Mouse (Mus musculus): ENCODE results near the gene Stard10. TPM values are rescaled to one million over a fixed set of nuclear protein-coding genes. Genes with fewer than 3 reads are reported as not detected.

Gene Stard10
- 128 and 142 TPM in 2 replicates for polyA plus RNA-seq (2015; fragmentation: Nextera tagmentation; extraction: Ambion mirVana)

GRCm38 (mm10) chr7:101317014-101317413 lies at the start of gene Stard10:
TSS of gene Stard10 (plus strand) at chr7:101317086.
- peaks cover 69% of the 10 kb centered on the region for H3K4me1 ChIP-seq (ENCODE audit: control insufficient read depth, low read depth, low read length)

GRCm38 (mm10) chr7:101267457-101268259 lies 49.2 kb upstream of the Stard10 start:
- Histone ChIP-seq H3K27ac (ENCODE audit: low read length) (no peak overlapping the region), H3K9ac (ENCODE audit: low read depth, low read length) (no peak overlapping the region), H3K36me3 (ENCODE audit: control insufficient read depth, insufficient read depth) (no peaks in the 10 kb centered on the region; the same call in 1 of the 2 replicates), H3K27me3 (ENCODE audit: control insufficient read depth, insufficient read depth, low read depth, low read length) (no peaks in the 10 kb centered on the region), H3K4me3 (ENCODE audit: low read depth, low read length) (no peak overlapping the region), H3K4me1 (ENCODE audit: control insufficient read depth, low read depth, low read length) (peaks cover 7% of the 10 kb centered on the region), H3K9me3 (replicated peaks; ENCODE audit: control insufficient read depth, low read length) (no peaks in the 10 kb centered on the region), H3K4me2 (ENCODE audit: low read depth, low read length) (no peak overlapping the region)
- ATAC-seq (ENCODE audit: low read depth): no peak; the same call in 1 of the 2 replicates
- 31% methylated on average over 3 of the region's 3 CpGs for WGBS (ENCODE audit: insufficient replicate concordance)

More at GRCm38 (mm10) chr7:101317014-101317413, at the start of gene Stard10:
- no peaks in the 10 kb centered on the region for H3K9me3 ChIP-seq (replicated peaks; ENCODE audit: control insufficient read depth, low read length)
- peak within 1 kb of the TSS; percentile 81 for H3K27ac ChIP-seq (ENCODE audit: low read length)
- peak within 1 kb of the TSS; percentile 45 for H3K4me2 ChIP-seq (ENCODE audit: low read depth, low read length)
- WGBS (ENCODE audit: insufficient replicate concordance): 36% methylated on average over 3 of the region's 3 CpGs
- H3K27me3 ChIP-seq (ENCODE audit: control insufficient read depth, insufficient read depth, low read depth, low read length): no peaks in the 10 kb centered on the region
- no peak within 1 kb of the TSS for H3K4me3 ChIP-seq (ENCODE audit: low read depth, low read length)
- peak within 1 kb of the TSS; percentile 25 for H3K9ac ChIP-seq (ENCODE audit: low read depth, low read length)
- no peak for ATAC-seq (ENCODE audit: low read depth)
- no peaks in the 10 kb centered on the region for H3K36me3 ChIP-seq (ENCODE audit: control insufficient read depth, insufficient read depth)

GRCm38 (mm10) chr7:101271602-101272001 lies 45.3 kb upstream of the Stard10 start:
- H3K27me3 ChIP-seq (ENCODE audit: control insufficient read depth, insufficient read depth, low read depth, low read length): no peaks in the 10 kb centered on the region
- no peak for ATAC-seq (ENCODE audit: low read depth)
- no peak overlapping the region for H3K27ac ChIP-seq (ENCODE audit: low read length)
- H3K4me3 ChIP-seq (ENCODE audit: low read depth, low read length): no peak overlapping the region
- no peaks in the 10 kb centered on the region; the same call in none of the 2 replicates for H3K36me3 ChIP-seq (ENCODE audit: control insufficient read depth, insufficient read depth)
- H3K4me2 ChIP-seq (ENCODE audit: low read depth, low read length): no peak overlapping the region
- no peaks in the 10 kb centered on the region for H3K9me3 ChIP-seq (replicated peaks; ENCODE audit: control insufficient read depth, low read length)
- H3K4me1 ChIP-seq (ENCODE audit: control insufficient read depth, low read depth, low read length): peaks cover 10% of the 10 kb centered on the region
- WGBS (ENCODE audit: insufficient replicate concordance): 51% methylated on average over 1 of the region's 1 CpGs
- H3K9ac ChIP-seq (ENCODE audit: low read depth, low read length): no peak overlapping the region

- no peak overlapping the region for H3K27ac ChIP-seq (ENCODE audit: low read length)
- H3K9me3 ChIP-seq (replicated peaks; ENCODE audit: control insufficient read depth, low read length): no peaks in the 10 kb centered on the region
- WGBS (ENCODE audit: insufficient replicate concordance): 59% methylated on average over 8 of the region's 8 CpGs
- no peaks in the 10 kb centered on the region for H3K27me3 ChIP-seq (ENCODE audit: control insufficient read depth, insufficient read depth, low read depth, low read length)
- no peaks in the 10 kb centered on the region; the same call in none of the 2 replicates for H3K36me3 ChIP-seq (ENCODE audit: control insufficient read depth, insufficient read depth)
- ATAC-seq (ENCODE audit: low read depth): peak; percentile 85
- no peak overlapping the region for H3K4me3 ChIP-seq (ENCODE audit: low read depth, low read length)
- H3K4me2 ChIP-seq (ENCODE audit: low read depth, low read length): peak overlapping the region; percentile 17; the same call in 1 of the 2 replicates
- H3K4me1 ChIP-seq (ENCODE audit: control insufficient read depth, low read depth, low read length): peaks cover 10% of the 10 kb centered on the region
- no peak overlapping the region for H3K9ac ChIP-seq (ENCODE audit: low read depth, low read length)
Observed at GRCm38 (mm10) chr7:101272466-101273160, 44.3 kb upstream of the Stard10 start.

GRCm38 (mm10) chr7:101282721-101283120 lies 34.2 kb upstream of the Stard10 start:
- no peak overlapping the region for H3K9ac ChIP-seq (ENCODE audit: low read depth, low read length)
- H3K36me3 ChIP-seq (ENCODE audit: control insufficient read depth, insufficient read depth): no peaks in the 10 kb centered on the region; the same call in 1 of the 2 replicates
- no peaks in the 10 kb centered on the region for H3K9me3 ChIP-seq (replicated peaks; ENCODE audit: control insufficient read depth, low read length)
- H3K27ac ChIP-seq (ENCODE audit: low read length): no peak overlapping the region
- H3K4me3 ChIP-seq (ENCODE audit: low read depth, low read length): no peak overlapping the region
- H3K4me1 ChIP-seq (ENCODE audit: control insufficient read depth, low read depth, low read length): no peaks in the 10 kb centered on the region
- no peak for ATAC-seq (ENCODE audit: low read depth)
- no peak overlapping the region for H3K4me2 ChIP-seq (ENCODE audit: low read depth, low read length)
- H3K27me3 ChIP-seq (ENCODE audit: control insufficient read depth, insufficient read depth, low read depth, low read length): no peaks in the 10 kb centered on the region
- 70% methylated on average over 3 of the region's 3 CpGs for WGBS (ENCODE audit: insufficient replicate concordance)

- WGBS (ENCODE audit: insufficient replicate concordance): 70% methylated on average over 1 of the region's 1 CpGs
- H3K27me3 ChIP-seq (ENCODE audit: control insufficient read depth, insufficient read depth, low read depth, low read length): no peaks in the 10 kb centered on the region
- H3K4me3 ChIP-seq (ENCODE audit: low read depth, low read length): no peak overlapping the region
- no peaks in the 10 kb centered on the region for H3K4me1 ChIP-seq (ENCODE audit: control insufficient read depth, low read depth, low read length)
- no peak for ATAC-seq (ENCODE audit: low read depth)
- H3K9ac ChIP-seq (ENCODE audit: low read depth, low read length): no peak overlapping the region
- no peaks in the 10 kb centered on the region for H3K9me3 ChIP-seq (replicated peaks; ENCODE audit: control insufficient read depth, low read length)
- no peak overlapping the region for H3K4me2 ChIP-seq (ENCODE audit: low read depth, low read length)
- H3K27ac ChIP-seq (ENCODE audit: low read length): no peak overlapping the region
- no peaks in the 10 kb centered on the region; the same call in 1 of the 2 replicates for H3K36me3 ChIP-seq (ENCODE audit: control insufficient read depth, insufficient read depth)
Observed at GRCm38 (mm10) chr7:101284504-101284903, 32.4 kb upstream of the Stard10 start.

GRCm38 (mm10) chr7:101286891-101287290 lies 30.0 kb upstream of the Stard10 start:
- Histone ChIP-seq H3K27ac (ENCODE audit: low read length) (no peak overlapping the region), H3K4me1 (ENCODE audit: control insufficient read depth, low read depth, low read length) (no peaks in the 10 kb centered on the region), H3K4me3 (ENCODE audit: low read depth, low read length) (no peak overlapping the region), H3K36me3 (ENCODE audit: control insufficient read depth, insufficient read depth) (no peaks in the 10 kb centered on the region; the same call in 1 of the 2 replicates), H3K4me2 (ENCODE audit: low read depth, low read length) (no peak overlapping the region), H3K9me3 (replicated peaks; ENCODE audit: control insufficient read depth, low read length) (no peaks in the 10 kb centered on the region), H3K27me3 (ENCODE audit: control insufficient read depth, insufficient read depth, low read depth, low read length) (no peaks in the 10 kb centered on the region), H3K9ac (ENCODE audit: low read depth, low read length) (no peak overlapping the region)
- 69% methylated on average over 4 of the region's 4 CpGs for WGBS (ENCODE audit: insufficient replicate concordance)
- no peak for ATAC-seq (ENCODE audit: low read depth)

- 60% methylated on average over 2 of the region's 2 CpGs for WGBS (ENCODE audit: insufficient replicate concordance)
- Histone ChIP-seq H3K36me3 (ENCODE audit: control insufficient read depth, insufficient read depth) (no peaks in the 10 kb centered on the region), H3K4me3 (ENCODE audit: low read depth, low read length) (no peak overlapping the region), H3K9ac (ENCODE audit: low read depth, low read length) (no peak overlapping the region), H3K27me3 (ENCODE audit: control insufficient read depth, insufficient read depth, low read depth, low read length) (no peaks in the 10 kb centered on the region), H3K4me2 (ENCODE audit: low read depth, low read length) (no peak overlapping the region), H3K9me3 (replicated peaks; ENCODE audit: control insufficient read depth, low read length) (no peaks in the 10 kb centered on the region), H3K4me1 (ENCODE audit: control insufficient read depth, low read depth, low read length) (no peaks in the 10 kb centered on the region), H3K27ac (ENCODE audit: low read length) (no peak overlapping the region)
- ATAC-seq (ENCODE audit: low read depth): no peak
Observed at GRCm38 (mm10) chr7:101287820-101288219, 29.1 kb upstream of the Stard10 start.

- Histone ChIP-seq H3K27ac (ENCODE audit: low read length) (no peak overlapping the region), H3K9ac (ENCODE audit: low read depth, low read length) (no peak overlapping the region), H3K4me2 (ENCODE audit: low read depth, low read length) (no peak overlapping the region), H3K36me3 (ENCODE audit: control insufficient read depth, insufficient read depth) (no peaks in the 10 kb centered on the region), H3K4me3 (ENCODE audit: low read depth, low read length) (no peak overlapping the region), H3K27me3 (ENCODE audit: control insufficient read depth, insufficient read depth, low read depth, low read length) (no peaks in the 10 kb centered on the region), H3K9me3 (replicated peaks; ENCODE audit: control insufficient read depth, low read length) (no peaks in the 10 kb centered on the region), H3K4me1 (ENCODE audit: control insufficient read depth, low read depth, low read length) (no peaks in the 10 kb centered on the region)
- 41% methylated on average over 4 of the region's 4 CpGs for WGBS (ENCODE audit: insufficient replicate concordance)
- no peak for ATAC-seq (ENCODE audit: low read depth)
Observed at GRCm38 (mm10) chr7:101288436-101288835, 28.4 kb upstream of the Stard10 start.

Data from liver, embryonic 16.5 days (tissue).